Mouse (Mus musculus) layer of hippocampus, postnatal 10 days (tissue): Measurements from ENCODE around the gene Ebf3. TPM values are rescaled to one million over a fixed set of nuclear protein-coding genes. Genes with fewer than 3 reads are reported as not detected.

Source experiments
- DNase-seq, 2 experiments: peaks; one replicate each; pipeline ENCODE4 v3.0.0; 2021; ENCODE audit warnings: low spot score in 2 of 2
- total RNA-seq, 2 experiments: library from RNA; stranded (reverse); gene quantifications; 2 replicates each; pipeline ENCODE4 v1.2.3; 2021

Gene Ebf3
- total RNA-seq, 2 experiments from 2014 or later: 2.0 to 2.1 TPM

GRCm38 (mm10) chr7:137208556-137208955 is 105.7 kb downstream of the Ebf3 start:
- no peak for DNase-seq

GRCm38 (mm10) chr7:137206770-137207285 is 107.4 kb downstream of the Ebf3 start:
- DNase-seq: no peak

GRCm38 (mm10) chr7:137199533-137199932 is 114.7 kb downstream of the Ebf3 start:
- no peak for DNase-seq

- no peak for DNase-seq
Measured at GRCm38 (mm10) chr7:137198921-137199320, 115.3 kb downstream of the Ebf3 start.

GRCm38 (mm10) chr7:137197118-137198030 is 116.9 kb downstream of the Ebf3 start:
- DNase-seq: no peak

- DNase-seq: no peak
Measured at GRCm38 (mm10) chr7:137196536-137196935, 117.7 kb downstream of the Ebf3 start.

GRCm38 (mm10) chr7:137192776-137193278 is 121.4 kb downstream of the Ebf3 start:
- DNase-seq: no peak

- DNase-seq: no peak
Measured at GRCm38 (mm10) chr7:137191889-137192288, 122.4 kb downstream of the Ebf3 start.

GRCm38 (mm10) chr7:137172278-137172677 is 142.0 kb downstream of the Ebf3 start:
- DNase-seq: no peak

- DNase-seq: no peak
Measured at GRCm38 (mm10) chr7:137159086-137159485, 155.2 kb downstream of the Ebf3 start.

- DNase-seq: no peak
Measured at GRCm38 (mm10) chr7:137154623-137155022, 159.6 kb downstream of the Ebf3 start.

- no peak for DNase-seq
Measured at GRCm38 (mm10) chr7:137151854-137152253, 162.4 kb downstream of the Ebf3 start.

GRCm38 (mm10) chr7:137147101-137147500 is 167.1 kb downstream of the Ebf3 start:
- peak in 1 of 2 experiments; percentile 31 for DNase-seq

Other genes with a start within 250 kb of the Ebf3 start
- 1 to 10 TPM; 5.7 to 7.9 TPM for gene 9430038I01Rik, start 96.3 kb upstream of the Ebf3 start, total RNA-seq
- gene Glrx3, start 123.2 kb upstream of the Ebf3 start, total RNA-seq: 100 to 1,000 TPM; 136 to 147 TPM